Mouse (Mus musculus) CH12F3 (cell line): ENCODE measurements around the gene 4933434E20Rik.

Experiments
- in situ Hi-C: fragments of 300-500 bp; cut with MboI; formaldehyde crosslinking; loops from 2 replicates; pipeline ENCODE4 v1.14.3; 2020; ENCODE audit warnings: low sequenced_read_pairs

Gene 4933434E20Rik

DNA sequence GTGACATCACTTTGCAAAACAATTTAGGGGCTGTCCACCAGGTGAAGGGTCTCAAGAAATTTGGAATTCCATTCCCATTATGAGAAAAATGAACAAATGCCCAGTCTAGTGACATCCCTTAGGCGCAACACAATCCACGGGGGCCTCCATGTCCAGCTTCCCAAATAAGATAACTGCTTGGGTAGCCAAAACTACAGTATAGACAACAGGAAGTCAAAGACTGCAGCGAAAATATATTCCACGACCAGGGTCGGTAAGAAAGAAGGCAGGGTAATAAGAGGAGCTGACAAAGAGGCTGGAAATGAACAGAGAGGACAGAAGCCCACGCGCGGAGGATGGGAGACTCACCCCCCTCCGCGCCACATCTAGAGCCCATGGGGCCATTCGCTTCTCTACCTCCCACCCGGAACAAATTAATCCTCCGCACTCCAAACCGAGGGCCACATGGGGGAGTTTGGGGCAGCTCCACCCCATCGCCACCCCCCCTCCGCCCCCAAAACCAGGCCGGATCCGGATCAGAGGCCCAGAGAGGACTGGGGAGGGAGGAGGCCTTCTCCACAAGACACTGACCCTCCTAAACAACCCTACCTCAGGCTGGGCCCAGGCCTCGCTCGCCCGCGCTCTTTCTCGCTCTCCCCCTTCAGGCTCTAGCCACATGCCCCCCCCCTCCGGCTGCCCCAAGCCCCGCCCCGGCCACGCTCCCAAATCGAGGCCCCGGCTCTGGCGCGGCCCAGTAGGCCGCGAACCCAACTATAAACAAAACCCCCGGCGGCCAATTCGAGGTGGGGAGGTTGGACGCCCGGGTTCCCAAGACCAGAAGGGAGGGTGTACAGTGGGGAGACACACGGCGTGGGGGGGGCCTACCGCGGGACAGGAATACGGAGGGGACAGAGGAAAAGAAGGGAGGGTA, at the start of gene 4933434E20Rik:
4933434E20Rik (plus strand) TSS at position 196 of the 910 bp plus-strand sequence.
- in situ Hi-C loops = no loop called here

DNA sequence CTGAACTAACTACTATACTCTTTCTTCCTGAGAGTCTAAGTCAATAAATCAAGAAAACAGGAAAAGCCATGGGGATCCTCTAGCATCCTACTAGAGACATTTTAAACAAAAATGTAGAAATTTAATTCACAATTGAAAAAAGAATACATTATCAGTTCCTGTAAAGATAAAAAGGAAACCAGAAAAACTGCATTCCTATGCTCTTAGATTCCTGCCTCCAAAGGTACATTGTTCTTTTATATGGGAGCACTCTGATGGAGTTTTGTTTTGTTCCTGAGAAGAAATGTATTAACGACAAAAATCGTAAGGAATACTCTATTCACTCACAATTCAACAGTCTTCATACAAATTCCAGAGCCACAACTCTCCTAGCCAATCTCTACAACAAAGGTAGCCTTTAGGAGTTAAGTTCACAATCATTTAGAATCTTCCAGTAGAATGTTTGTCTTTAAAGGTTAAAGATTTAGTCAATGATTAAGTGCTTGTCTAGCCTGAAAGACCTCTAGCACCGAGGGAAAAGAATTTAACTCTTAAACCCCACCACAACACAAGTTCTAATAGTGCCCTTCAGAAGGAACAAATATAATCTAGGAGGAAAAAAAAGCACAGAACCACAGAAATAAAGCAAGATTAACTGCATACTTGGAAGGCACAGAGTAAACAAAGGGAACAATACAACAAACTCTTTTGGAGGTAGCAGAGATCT, 47.2 kb upstream of the 4933434E20Rik start:
- in situ Hi-C loops = no loop called here

DNA sequence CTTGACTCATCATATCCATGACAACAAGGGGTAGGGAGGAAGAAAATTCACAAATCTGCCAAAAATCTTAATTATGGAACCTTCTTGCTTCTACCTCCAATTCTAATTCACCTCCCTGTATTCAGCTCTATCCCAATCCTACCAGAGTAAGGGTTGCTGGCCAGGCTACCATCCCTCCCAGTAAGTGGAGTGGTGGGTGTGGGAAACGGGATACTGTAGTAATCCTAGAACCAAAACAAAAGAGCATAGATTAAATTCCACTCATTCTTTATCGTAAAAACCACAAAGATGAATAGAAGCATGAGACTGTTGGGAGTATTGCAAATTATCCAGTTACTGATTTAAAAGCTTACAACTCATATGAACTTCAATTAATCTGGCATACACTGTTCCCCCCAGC, 41.1 kb upstream of the 4933434E20Rik start:
- in situ Hi-C loops = no loop called here

DNA sequence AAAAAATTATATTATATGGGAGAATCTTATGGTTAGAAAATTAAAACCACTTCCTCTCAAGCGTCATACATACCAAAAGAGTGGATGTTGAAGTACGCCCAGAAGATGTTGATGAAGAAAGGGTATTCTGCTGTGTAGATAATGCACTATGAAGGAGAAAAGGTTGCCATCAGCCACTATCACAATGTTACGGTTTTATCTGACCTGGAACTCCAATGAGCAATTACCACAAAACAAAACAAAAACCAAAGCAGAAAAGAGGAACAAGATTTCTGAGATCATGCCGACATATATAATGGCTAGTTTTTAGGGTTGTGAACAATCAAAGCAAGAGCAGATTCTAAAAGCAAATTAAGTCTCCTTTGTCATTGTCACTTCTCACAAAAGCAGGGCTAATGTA, 34.8 kb upstream of the 4933434E20Rik start:
- in situ Hi-C loops = no loop called here

DNA sequence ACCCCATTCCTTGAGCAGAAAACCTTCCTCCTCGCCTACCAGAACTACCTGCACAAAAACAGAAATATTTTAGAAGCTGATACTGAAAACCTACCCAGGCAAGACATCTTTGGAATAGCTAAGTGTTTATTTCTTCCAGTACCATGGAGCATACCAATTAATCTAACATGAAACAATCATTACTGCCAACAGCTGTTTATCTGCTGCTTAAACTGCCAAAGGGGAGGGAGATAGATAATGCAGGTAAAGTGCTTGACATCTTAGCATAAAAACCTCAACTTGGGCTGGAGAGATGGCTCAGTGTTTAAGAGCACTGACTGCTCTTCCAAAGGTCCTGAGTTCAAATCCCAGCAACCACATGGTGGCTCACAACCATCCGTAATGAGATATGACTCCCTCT, 16.8 kb upstream of the 4933434E20Rik start:
- in situ Hi-C loops = loop anchor here (25.0 kb wide), 1 partner anchor 972 kb away; no protein-coding TSS in a partner anchor

DNA sequence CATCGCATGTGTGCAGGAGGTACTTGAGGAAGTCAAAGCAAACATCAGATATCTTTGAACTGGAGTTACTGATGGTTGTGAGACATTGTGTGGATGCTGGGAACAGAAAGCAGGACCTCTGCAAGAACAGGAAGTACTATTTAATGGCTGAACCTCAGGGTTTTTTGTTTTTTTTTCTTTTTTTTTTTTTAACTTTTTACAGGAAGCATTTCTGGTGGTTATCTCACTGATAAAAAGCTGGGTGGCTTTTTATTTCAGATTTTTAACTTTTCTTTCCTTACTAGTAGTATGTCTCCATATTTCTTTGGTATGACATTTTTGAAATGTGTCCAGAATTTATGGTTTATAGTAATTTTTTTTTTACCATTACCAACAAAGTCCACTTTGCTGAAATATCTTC, 15.2 kb upstream of the 4933434E20Rik start:
- in situ Hi-C loops = loop anchor here (25.0 kb wide), 1 partner anchor 974 kb away; no protein-coding TSS in a partner anchor

DNA sequence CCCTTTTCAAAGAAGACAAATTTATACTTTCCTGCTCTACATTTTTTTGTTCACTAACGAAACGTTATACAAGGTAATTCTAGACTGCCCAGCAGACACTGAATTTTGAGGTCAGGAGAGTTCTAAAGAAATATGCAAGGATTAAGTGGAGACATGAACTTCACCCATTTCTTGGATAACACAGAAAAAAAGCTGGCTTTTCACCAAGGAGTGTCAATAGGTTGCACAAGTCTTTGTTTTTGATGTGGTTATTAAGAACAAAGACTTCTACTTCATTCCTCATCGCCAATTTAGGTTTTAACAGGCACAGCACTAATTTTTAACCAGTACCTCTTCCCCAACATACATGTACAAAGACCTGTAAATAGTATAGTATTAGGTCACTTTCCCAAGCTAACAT, 1.7 kb upstream of the 4933434E20Rik start:
- in situ Hi-C loops = loop anchor here (25.0 kb wide), 1 partner anchor 987 kb away; no protein-coding TSS in a partner anchor

DNA sequence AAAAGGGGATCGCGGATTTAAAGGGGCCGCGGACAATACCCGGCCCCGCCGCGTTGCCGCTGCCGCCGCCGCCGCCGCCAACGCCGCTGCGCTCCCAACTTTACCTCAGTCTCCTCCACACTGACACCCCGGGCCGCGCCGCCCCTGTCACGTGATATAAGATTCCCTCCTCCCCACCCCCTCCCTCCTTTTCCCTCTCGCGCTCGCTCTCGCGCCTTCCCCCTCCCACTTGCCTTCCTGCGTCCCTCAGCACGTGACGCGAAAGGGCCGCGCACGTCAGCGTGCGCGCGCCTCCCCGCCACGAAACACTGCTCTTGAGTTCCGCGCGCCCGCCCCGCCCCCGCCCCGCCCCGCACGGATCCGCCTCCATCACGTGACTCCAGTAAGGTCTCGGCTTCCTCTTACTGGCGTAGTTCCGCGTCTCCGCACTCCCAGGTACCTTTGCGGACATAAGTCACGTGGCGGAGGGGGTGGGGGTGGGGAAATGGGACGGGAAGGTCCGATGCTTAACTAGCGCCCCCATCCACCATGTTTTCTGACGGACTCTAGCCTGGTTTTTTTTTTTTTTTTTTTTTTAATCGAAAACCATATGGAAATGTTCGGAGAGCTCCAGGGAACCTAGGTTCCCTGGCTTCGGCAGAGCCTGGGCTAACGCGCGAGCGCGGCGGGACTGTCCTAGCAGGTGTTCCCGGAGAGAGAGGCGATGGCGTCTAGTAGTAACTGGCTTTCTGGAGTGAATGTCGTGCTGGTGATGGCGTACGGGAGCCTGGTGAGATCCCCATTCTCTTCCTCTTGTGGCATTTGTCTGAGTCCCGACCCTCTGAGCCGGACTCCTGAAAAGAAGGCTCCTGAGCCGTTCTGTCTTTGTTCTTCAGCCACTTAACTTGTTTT, 1.2 kb downstream of the 4933434E20Rik start, which contains the start of gene Ubap2l:
Ubap2l (minus strand) TSS at position 278 of the 891 bp plus-strand sequence.
- in situ Hi-C loops = no loop called here

DNA sequence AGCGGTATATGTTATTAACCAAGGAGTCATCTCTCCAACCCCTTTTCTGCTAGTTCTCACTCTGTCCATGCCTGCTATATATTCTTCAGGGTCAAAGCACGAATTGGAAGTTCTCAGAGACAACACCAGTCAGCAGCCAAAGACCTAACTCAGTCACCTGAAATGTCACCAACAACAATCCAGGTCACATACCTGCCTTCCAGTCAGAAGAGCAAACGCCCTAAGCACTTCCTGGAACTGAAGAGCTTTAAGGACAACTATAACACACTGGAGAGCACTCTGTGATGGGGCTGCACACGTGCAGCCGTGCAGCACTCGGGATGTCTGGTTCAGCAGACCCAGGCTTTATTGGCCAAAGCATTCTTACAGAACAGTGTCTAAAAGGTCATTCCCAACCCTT, 10.1 kb downstream of the 4933434E20Rik start:
- in situ Hi-C loops = no loop called here

DNA sequence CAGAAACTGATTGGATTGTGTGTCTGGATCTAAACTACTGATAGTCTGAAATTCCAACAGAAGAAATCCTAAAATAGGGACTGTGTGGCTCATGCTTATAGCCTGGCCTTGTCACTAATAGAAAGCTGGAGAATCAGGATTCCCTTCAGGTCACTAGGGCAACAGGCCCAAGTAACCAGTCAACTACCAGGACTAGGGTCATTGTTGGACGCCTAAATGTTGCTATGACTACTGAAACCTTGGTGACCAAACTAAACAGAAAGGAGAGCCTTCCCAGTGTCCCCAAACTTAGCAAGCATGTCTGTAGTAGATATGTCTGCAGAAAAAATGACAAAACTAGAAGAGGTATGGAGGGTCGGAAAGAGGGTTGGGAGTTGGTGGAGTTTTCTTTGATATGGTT, 11.1 kb downstream of the 4933434E20Rik start:
- in situ Hi-C loops = no loop called here

DNA sequence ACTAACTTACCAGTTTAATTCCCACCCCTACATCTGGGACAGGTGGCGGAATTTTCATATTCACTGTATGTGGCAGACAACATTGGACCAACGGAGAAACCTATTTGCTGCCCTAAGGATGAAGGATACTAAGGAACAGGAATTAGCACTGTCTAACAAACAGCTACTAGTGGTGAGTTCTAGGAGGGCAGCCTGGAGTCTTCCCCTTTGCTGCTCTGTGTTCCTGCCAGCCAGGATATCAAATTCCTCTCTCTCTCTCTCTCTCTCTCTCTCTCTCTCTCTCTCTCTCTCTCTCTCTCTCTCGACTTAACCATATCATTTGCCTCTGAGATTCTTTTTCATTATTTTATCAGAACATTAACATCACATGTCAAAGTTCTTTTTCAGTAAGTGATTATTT, 12.9 kb downstream of the 4933434E20Rik start:
- in situ Hi-C loops = no loop called here

DNA sequence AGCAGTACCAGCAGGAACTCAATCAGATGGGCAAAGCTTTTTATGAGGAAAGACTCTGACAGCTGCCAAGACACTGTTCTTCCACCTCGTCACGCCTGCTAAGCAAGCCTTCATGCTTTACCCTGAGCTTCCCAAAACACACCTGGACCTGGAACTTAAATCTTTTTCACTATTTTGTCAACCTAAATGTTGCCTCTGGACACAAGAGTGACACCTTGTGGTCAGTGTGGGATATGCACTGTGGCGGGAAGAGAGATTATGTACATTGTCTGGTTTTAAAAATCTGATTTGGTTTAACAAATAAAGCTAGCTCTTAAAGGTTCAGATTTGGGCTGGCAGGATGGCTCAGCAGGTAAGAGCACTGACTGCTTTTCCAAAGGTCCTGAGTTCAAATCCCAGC, 14.1 kb downstream of the 4933434E20Rik start:
- in situ Hi-C loops = no loop called here

DNA sequence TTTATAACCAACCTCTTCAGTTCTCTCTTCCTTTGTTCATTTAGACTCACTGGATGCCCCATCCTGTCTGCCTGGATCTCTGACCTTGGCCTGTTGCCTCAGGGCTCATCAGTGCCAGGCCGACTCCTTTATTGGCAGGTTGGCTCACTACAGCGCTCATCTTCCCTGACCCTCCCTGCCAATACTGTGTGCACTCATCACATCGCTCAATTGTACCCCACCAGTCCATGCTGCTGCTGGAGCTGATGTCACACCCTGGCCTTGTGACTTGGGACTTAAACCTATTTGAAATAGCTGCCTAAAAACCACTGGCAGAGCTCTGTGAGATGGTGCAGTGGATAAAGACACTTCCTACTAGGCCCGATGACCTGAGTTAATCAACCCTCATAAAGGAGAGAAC, 16.4 kb downstream of the 4933434E20Rik start:
- in situ Hi-C loops = no loop called here

DNA sequence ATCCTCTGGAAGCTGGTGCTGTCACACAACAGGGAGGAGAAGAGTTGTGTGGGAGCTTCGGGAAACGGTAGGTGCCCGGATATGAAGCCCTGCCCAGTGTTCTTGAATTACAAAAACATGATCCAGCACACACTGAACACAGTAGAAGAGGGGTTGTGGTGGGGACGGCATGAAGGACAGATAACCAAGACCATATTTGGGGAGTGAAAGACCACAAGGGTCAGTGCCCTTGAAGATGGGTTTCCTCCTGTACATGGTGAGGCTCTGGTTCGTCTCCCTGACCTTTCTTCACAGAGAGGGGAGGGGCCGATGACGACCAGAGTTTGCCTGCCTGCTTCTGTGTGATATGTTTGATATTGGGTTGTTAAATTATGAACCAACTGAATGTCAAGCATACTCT, 18.3 kb downstream of the 4933434E20Rik start:
- in situ Hi-C loops = no loop called here

DNA sequence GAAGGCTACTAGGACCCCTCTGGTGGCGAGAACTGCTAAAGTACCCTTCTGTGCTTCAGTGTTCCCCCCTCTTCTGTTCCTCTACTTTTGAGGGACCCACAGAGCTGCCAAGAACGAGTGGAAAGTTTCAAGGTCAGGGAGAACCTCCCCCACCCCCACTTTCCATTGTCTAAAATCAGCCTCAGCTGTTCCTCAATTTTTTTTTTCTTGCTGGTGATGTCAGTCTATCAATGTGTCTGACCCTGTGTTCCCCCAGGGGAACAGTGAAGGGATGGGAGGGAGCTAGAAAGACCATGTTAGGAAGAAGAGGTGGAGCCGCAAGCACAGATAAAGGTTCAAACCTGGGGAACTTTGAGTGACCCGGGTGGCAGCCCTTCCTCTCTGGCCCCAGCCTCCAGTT, 20.9 kb downstream of the 4933434E20Rik start, which contains the start of gene Tpm3:
Tpm3 (plus strand) TSS at position 356 of the 400 bp plus-strand sequence.
- in situ Hi-C loops = no loop called here

DNA sequence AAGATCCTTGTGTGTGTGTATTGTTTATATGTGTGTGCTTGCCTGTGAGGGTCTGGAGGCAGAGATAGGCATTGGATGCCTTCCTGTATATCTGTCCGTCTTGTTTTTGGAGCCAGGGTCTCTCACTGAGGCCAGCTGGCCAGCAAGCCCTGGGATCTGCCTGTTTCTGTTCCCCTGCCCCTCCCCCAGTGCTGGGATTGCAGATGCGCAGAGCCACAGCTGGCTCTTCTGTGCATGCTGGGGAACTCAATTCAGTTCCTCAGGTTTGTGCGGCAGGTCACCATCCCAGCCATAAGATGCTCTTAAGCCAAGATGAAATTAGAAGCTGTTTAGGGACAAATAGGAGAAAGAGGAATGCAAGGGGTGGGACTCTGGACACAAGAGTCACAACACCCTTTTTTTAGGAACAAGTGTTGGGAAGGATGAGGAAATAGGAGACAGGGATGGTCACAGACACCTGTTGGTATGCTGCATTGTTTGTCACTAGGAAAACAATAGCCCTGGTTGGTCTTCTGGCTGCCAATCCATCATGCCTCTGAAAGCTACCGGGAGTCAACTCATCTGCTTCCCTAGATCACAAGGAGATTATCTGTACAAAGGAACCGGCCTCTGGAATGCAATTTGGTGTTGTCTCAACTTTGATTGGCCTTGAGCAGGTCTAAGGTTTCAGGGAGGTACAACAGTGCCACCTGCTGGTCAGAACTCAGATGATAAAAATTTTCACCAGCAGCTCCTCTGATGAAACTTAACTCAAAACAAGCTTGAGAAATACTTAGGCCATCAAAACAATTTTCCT, 25.7 kb downstream of the 4933434E20Rik start:
- in situ Hi-C loops = no loop called here

DNA sequence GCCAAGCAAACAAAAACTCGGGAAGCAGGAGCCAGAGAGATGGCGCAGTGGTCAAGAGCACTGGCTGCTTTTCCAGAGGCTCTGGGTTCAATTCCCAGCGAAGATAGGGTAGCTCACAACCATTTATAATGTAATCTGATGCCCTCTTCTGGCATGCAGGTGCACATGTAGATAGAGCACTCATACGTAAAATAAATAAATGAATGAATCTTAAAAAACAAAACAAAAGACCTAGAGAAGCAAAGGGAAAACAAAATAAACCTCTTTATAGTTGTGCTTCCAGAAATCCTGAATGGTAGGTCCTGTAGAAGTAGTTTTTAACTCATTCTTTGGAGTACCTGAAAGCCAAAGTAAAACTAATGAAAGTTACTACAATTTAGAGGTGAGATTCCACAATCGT, 26.8 kb downstream of the 4933434E20Rik start:
- in situ Hi-C loops = no loop called here

DNA sequence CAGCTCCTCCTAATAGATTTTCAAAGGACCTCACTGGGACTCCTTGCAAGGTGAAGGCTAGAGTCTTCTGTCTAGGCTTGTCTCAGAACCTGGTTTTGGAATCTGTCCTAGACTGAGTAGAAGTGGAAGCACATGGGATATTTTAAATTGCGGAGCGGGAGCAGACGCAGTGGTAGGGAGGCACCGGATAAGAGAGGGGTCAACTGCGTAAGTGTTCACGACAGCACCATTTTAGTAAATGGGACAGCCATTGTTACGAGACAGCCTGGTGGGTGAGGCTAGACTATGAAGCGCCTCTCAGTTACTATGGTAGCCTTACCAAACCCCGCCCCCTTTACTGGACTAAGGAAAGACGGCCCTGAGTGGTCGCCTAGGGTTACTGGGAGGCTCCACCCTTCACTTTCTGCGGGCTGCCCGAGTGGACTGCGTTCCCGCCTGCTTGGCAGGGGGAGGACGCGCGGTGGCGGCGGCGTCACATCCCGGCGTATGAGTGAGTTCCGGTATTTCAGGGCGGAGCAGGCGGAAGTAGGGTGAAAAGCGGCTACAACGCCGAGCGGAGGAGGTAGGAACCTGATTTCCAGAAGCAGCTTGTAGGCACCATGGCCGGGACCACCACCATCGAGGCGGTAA, 27.8 kb downstream of the 4933434E20Rik start:
- in situ Hi-C loops = no loop called here

DNA sequence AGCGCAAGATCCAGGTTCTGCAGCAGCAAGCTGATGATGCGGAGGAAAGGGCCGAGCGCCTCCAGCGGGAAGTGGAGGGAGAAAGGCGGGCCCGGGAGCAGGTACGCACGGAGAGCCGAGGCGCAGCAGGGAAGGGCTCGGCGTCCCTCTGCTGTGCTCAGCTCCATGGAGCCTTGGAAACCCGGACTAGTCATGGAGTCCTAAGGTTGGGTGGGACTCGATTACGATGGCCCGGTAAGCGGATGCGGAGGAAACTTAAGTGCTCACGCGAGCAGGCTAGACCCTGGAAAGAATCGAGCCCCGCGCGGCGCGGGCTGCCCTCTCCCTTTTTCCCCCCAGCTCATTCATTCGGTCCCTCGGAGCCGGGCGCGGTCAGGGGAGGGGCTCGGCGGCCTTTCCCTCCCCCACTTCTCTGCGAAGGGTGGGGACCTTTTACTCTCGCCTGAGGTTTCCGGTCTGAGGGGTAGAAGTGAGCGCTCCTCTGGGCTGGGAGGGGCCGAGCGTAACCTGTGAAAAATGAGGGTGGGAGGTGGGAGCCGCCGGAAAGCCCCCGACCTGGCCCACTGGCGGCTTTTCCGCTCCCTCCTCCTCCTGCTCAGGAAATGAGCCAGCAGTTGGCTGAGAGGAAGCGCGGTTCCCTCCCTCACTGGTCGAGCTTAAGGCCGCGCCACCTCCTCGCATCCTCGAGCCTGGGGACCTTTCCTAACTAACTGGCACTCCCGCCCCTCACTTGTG, 28.5 kb downstream of the 4933434E20Rik start:
- in situ Hi-C loops = no loop called here
